ENCODE assay signal across 23 mouse cellular contexts in the genomic region with DNA sequence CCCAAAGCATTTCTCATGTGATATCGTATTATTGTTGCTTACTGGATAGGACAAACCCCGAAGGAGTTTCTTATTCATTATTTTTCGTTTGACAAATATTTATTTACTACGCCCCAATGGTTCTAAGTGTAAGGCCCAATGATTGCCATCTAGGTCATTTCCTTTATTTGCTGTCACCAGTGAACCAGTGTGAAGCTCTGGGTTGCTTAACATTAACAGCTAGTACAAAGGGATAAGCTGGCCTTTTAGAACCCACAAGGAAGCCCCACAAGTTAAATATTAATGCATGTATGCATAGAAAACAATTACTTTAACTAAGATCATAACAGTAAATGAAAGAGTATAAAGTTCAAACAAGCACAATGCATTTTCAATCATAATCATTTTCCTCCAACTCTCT. TPM values are rescaled to one million over a fixed set of nuclear protein-coding genes. Genes with fewer than 3 reads are reported as not detected.
DNase-seq lines count a peak whose midpoint lies in the region; ATAC-seq and TF ChIP-seq lines count a peak whose summit lies in the region.
"Had no signal": no experiment of that assay in that cellular context is flagged by ENCODE, and none has a peak within 500 bp of the region (broad histone marks: within the 10 kb centered on the region; RNA-seq: fewer than 3 reads in every experiment).

No protein-coding gene starts in this region.

- 0 out of 2 replicates have a peak, but pooled peaks cover 1% of the 10 kb centered on the region for H3K4me1 ChIP-seq in liver, postnatal 0 days (ENCODE audit: insufficient read depth)
- H3K4me1 ChIP-seq in liver, embryonic 12.5 days, result peaks cover 9% of the 10 kb centered on the region
- H3K4me1 ChIP-seq in intestine, postnatal 0 days (replicated peaks; ENCODE audit: control insufficient read depth, insufficient read depth, low read length), result no peaks in the 10 kb centered on the region
- no peaks in the 10 kb centered on the region for H3K4me1 ChIP-seq in heart, embryonic 11.5 days (ENCODE audit: control insufficient read depth, insufficient read depth, low read length)
- H3K4me1 ChIP-seq: embryonic facial prominence, embryonic 12.5 days had no signal

- 69% methylated on average over 4 of the region's 4 CpGs for WGBS in liver, postnatal 0 days (ENCODE audit: insufficient replicate concordance)
- 62% methylated on average over 4 of the region's 4 CpGs for WGBS in liver, embryonic 12.5 days (ENCODE audit: insufficient replicate concordance)
- 61% methylated on average over 4 of the region's 4 CpGs for WGBS in intestine, postnatal 0 days
- 80% methylated on average over 4 of the region's 4 CpGs for WGBS in heart, embryonic 11.5 days (ENCODE audit: insufficient replicate concordance)

- H3K9ac ChIP-seq in liver, postnatal 0 days (replicated peaks), result no peak overlapping the region
- no peak overlapping the region for H3K9ac ChIP-seq in liver, embryonic 12.5 days
- H3K9ac ChIP-seq in intestine, postnatal 0 days (ENCODE audit: low read depth, low read length), result no peak overlapping the region
- H3K9ac ChIP-seq in heart, embryonic 11.5 days (ENCODE audit: low read depth, low read length), result no peak overlapping the region
- H3K9ac ChIP-seq: embryonic facial prominence, embryonic 12.5 days; forebrain, embryonic 13.5 days; forebrain, embryonic 15.5 days had no signal

- TF ChIP-seq EP300 in liver, postnatal 0 days (IDR thresholded peaks at IDR 0.05; ENCODE audit: low read depth), result no peak

- TF ChIP-seq CTCF in liver, postnatal 0 days (IDR thresholded peaks at IDR 0.05; ENCODE audit: low read depth), result no peak
- no peak for TF ChIP-seq CTCF in intestine, postnatal 0 days (IDR thresholded peaks at IDR 0.05; ENCODE audit: low read depth)

- no peaks in the 10 kb centered on the region for H3K27me3 ChIP-seq in liver, postnatal 0 days (ENCODE audit: insufficient read depth, low read length)
- no peaks in the 10 kb centered on the region for H3K27me3 ChIP-seq in liver, embryonic 12.5 days (replicated peaks)
- H3K27me3 ChIP-seq in intestine, postnatal 0 days (replicated peaks; ENCODE audit: control insufficient read depth, insufficient read depth, low read length), result no peaks in the 10 kb centered on the region
- H3K27me3 ChIP-seq in heart, embryonic 11.5 days (ENCODE audit: control insufficient read depth, insufficient read depth, low read length), result no peaks in the 10 kb centered on the region
- H3K27me3 ChIP-seq: CH12.LX; embryonic facial prominence, embryonic 12.5 days; forebrain, embryonic 13.5 days; forebrain, embryonic 15.5 days had no signal

- H3K9me3 ChIP-seq in liver, postnatal 0 days (ENCODE audit: low read length), result no peaks in the 10 kb centered on the region
- no peaks in the 10 kb centered on the region for H3K9me3 ChIP-seq in liver, embryonic 12.5 days (replicated peaks)
- H3K9me3 ChIP-seq in intestine, postnatal 0 days (ENCODE audit: control insufficient read depth), result no peaks in the 10 kb centered on the region
- no peaks in the 10 kb centered on the region for H3K9me3 ChIP-seq in heart, embryonic 11.5 days (replicated peaks; ENCODE audit: control insufficient read depth, low read length)
- H3K9me3 ChIP-seq: embryonic facial prominence, embryonic 10.5 days; embryonic facial prominence, embryonic 12.5 days; forebrain, embryonic 13.5 days; forebrain, embryonic 15.5 days; G1E had no signal

- no peaks in the 10 kb centered on the region for H3K36me3 ChIP-seq in liver, postnatal 0 days (replicated peaks; ENCODE audit: insufficient read depth, low read length)
- no peaks in the 10 kb centered on the region for H3K36me3 ChIP-seq in liver, embryonic 12.5 days
- no peaks in the 10 kb centered on the region for H3K36me3 ChIP-seq in intestine, postnatal 0 days (ENCODE audit: control insufficient read depth, insufficient read depth)
- no peaks in the 10 kb centered on the region for H3K36me3 ChIP-seq in heart, embryonic 11.5 days (ENCODE audit: control insufficient read depth, insufficient read depth, low read length)
- H3K36me3 ChIP-seq: embryonic facial prominence, embryonic 10.5 days; embryonic facial prominence, embryonic 12.5 days; forebrain, embryonic 15.5 days; G1E had no signal

- H3K4me2 ChIP-seq in liver, postnatal 0 days (ENCODE audit: low read depth, low read length), result no peak overlapping the region
- H3K4me2 ChIP-seq in liver, embryonic 12.5 days, result no peak overlapping the region
- no peak overlapping the region for H3K4me2 ChIP-seq in intestine, postnatal 0 days (replicated peaks; ENCODE audit: low read depth)
- H3K4me2 ChIP-seq in heart, embryonic 11.5 days, result no peak overlapping the region
- H3K4me2 ChIP-seq: embryonic facial prominence, embryonic 12.5 days; forebrain, embryonic 13.5 days; forebrain, embryonic 15.5 days had no signal

- no peak overlapping the region for H3K4me3 ChIP-seq in liver, postnatal 0 days (ENCODE audit: low read depth, low read length)
- no peak overlapping the region for H3K4me3 ChIP-seq in liver, embryonic 12.5 days
- no peak overlapping the region for H3K4me3 ChIP-seq in intestine, postnatal 0 days (ENCODE audit: low read depth, low read length)
- no peak overlapping the region for H3K4me3 ChIP-seq in heart, embryonic 11.5 days (ENCODE audit: low read depth, low read length)
- H3K4me3 ChIP-seq: embryonic facial prominence, embryonic 10.5 days; embryonic facial prominence, embryonic 12.5 days; forebrain, embryonic 13.5 days; forebrain, embryonic 15.5 days had no signal

- DNase-seq in liver, postnatal 0 days, result no peak
- no peak for DNase-seq in yolk sac, embryonic 10.5 days (ENCODE audit: low spot score)
- DNase-seq: adrenal gland, adult 8-10 months; adrenal gland, postnatal 14 days; adrenal gland, postnatal 36 days; B cell, adult 2 months; cerebellum, adult 11-12 months; cerebellum, adult 2 months; cerebellum, adult 9-10 months; cerebellum, postnatal 10 days; cerebellum, postnatal 25 days had no signal

- ATAC-seq in liver, postnatal 0 days, result 0 out of 2 replicates have a peak, but pooled peaks have one; percentile 51
- ATAC-seq in liver, embryonic 12.5 days, result no peak
- ATAC-seq in intestine, postnatal 0 days, result peak; percentile 64; the same call in 1 of the 2 replicates
- no peak for ATAC-seq in heart, embryonic 11.5 days (replicated peaks; ENCODE audit: insufficient number of reproducible peaks, low FRiP score, low TSS enrichment)
- ATAC-seq: activated CD4-positive, CD25-positive, alpha-beta regulatory T cell, adult 4 months; CD4-positive, CD25-positive, alpha-beta regulatory T cell, adult 4 months; forebrain, embryonic 13.5 days; forebrain, embryonic 15.5 days; Patski had no signal

- H3K27ac ChIP-seq in liver, postnatal 0 days (ENCODE audit: low read depth), result no peak overlapping the region
- H3K27ac ChIP-seq in liver, embryonic 12.5 days, result no peak overlapping the region
- H3K27ac ChIP-seq in intestine, postnatal 0 days (ENCODE audit: low read depth, low read length), result no peak overlapping the region
- H3K27ac ChIP-seq in heart, embryonic 11.5 days (ENCODE audit: low read depth, low read length), result no peak overlapping the region
- H3K27ac ChIP-seq: embryonic facial prominence, embryonic 10.5 days; embryonic facial prominence, embryonic 12.5 days; forebrain, embryonic 13.5 days; forebrain, embryonic 15.5 days had no signal

RNA-seq across cellular contexts. Expression of a gene that starts 5.9 kb away (rescaled TPM):
- 194 and 217 TPM in 2 replicates for polyA plus RNA-seq in liver, postnatal 0 days (2015; fragmentation: Nextera tagmentation; extraction: Ambion mirVana)
- 289 and 294 TPM in 2 replicates for polyA plus RNA-seq in liver, embryonic 12.5 days (2016; fragmentation: Nextera tagmentation; extraction: Ambion mirVana)
- polyA plus RNA-seq in intestine, postnatal 0 days (2015; fragmentation: Nextera tagmentation; extraction: Ambion mirVana), result 233 and 235 TPM in 2 replicates
- 441 and 477 TPM in 2 replicates for polyA plus RNA-seq in heart, embryonic 11.5 days (2014; fragmentation: Nextera tagmentation; extraction: Ambion mirVana)

Comparison
In these comparisons a context has a peak if more than half of its experiments do, and no peak if none do; other contexts are left out.
1. ATAC-seq: peak in liver, postnatal 0 days (single experiment) and intestine, postnatal 0 days (single experiment); none in liver, embryonic 12.5 days (single experiment) and heart, embryonic 11.5 days (single experiment).